Mouse (Mus musculus): Measurements from ENCODE around the gene Dpm1. TPM values are rescaled to one million over a fixed set of nuclear protein-coding genes. Genes with fewer than 3 reads are reported as not detected.

The Dpm1 gene
- polyA plus RNA-seq, 2 experiments = 18.4 to 90.6 TPM

DNA sequence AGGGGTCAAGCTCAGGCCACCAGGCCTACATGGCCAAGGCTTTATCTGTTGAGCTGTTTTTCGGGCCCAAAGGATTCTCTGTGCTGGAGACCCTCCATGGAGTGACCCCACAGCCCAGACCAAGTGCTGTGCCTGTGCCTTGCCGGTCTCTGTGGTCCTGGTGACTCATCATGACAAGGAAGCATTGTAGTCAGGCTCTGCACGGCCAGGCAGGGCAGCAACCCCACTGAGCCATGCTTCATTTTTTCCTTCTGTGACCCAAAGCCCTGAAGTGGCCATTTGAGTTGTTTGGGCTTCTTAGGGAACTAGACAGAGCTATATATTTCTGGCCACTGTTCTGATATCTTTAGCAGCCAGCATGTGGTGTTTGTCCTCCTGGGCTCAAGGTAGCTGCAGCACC is 62.6 kb downstream of the Dpm1 start:
- DNase-seq (ENCODE audit: low spot score) (no peak), ATAC-seq (ENCODE audit: low FRiP score, low read depth) (no peak)
- Histone ChIP-seq H3K4me3 (replicated peaks; ENCODE audit: low read length) (no peak overlapping the region), H3K27me3 (ENCODE audit: control insufficient read depth, insufficient read depth, low read length) (no peaks in the 10 kb centered on the region), H3K4me1 (ENCODE audit: control insufficient read depth, insufficient read depth, low read length) (peaks cover 37% of the 10 kb centered on the region), H3K9me3 (ENCODE audit: control insufficient read depth, low read length) (no peaks in the 10 kb centered on the region), H3K36me3 (ENCODE audit: control insufficient read depth, insufficient read depth, low read length) (no peaks in the 10 kb centered on the region), H3K27ac (replicated peaks; ENCODE audit: low read depth, low read length) (no peak overlapping the region; the same call in 1 of the 2 replicates), H3K4me2 (replicated peaks; ENCODE audit: low read depth, low read length, severe bottlenecking) (no peak overlapping the region), H3K9ac (ENCODE audit: low read depth, low read length, severe bottlenecking) (no peak overlapping the region)
- TF ChIP-seq POLR2A (IDR thresholded peaks at IDR 0.05; ENCODE audit: borderline replicate concordance, extremely low read depth, insufficient read depth, insufficient read length) = no peak
- 62% methylated on average over 3 of the region's 3 CpGs for WGBS

GRCm38 (mm10) chr2:168166750-168167460 is 63.5 kb downstream of the Dpm1 start:
- 39% methylated on average over 21 of the region's 21 CpGs for WGBS
- no peak for ATAC-seq (ENCODE audit: low FRiP score, low read depth)
- no peaks in the 10 kb centered on the region for H3K9me3 ChIP-seq (ENCODE audit: control insufficient read depth, low read length)
- H3K27me3 ChIP-seq (ENCODE audit: control insufficient read depth, insufficient read depth, low read length) = no peaks in the 10 kb centered on the region
- no peak overlapping the region; the same call in 1 of the 2 replicates for H3K27ac ChIP-seq (replicated peaks; ENCODE audit: low read depth, low read length)
- DNase-seq (ENCODE audit: low spot score) = no peak
- no peak overlapping the region for H3K4me3 ChIP-seq (replicated peaks; ENCODE audit: low read length)
- H3K36me3 ChIP-seq (ENCODE audit: control insufficient read depth, insufficient read depth, low read length) = no peaks in the 10 kb centered on the region
- H3K4me1 ChIP-seq (ENCODE audit: control insufficient read depth, insufficient read depth, low read length) = peaks cover 40% of the 10 kb centered on the region
- no peak for TF ChIP-seq POLR2A (IDR thresholded peaks at IDR 0.05; ENCODE audit: borderline replicate concordance, extremely low read depth, insufficient read depth, insufficient read length)
- no peak overlapping the region for H3K9ac ChIP-seq (ENCODE audit: low read depth, low read length, severe bottlenecking)
- H3K4me2 ChIP-seq (replicated peaks; ENCODE audit: low read depth, low read length, severe bottlenecking) = no peak overlapping the region

DNA sequence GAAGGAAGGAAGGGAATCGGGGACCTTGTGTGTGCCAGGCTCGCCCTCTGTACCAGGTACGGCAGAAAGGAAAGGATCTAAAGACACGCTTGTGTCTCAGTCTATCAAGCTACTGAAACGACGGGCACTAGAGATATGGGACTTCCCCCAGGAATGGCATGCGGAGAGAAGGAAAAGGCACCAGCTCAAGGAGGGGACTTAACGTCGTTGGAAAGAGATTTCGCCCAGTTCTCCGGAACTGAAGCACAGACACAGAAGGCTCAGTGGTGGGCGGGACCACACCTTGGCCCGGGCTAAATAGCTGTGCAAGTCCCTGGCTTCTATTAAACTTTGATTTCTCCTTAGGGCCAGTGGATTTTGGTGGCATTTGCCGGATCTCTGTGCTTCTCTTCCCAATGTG is 68.4 kb downstream of the Dpm1 start:
- peak overlapping the region; percentile 23 for H3K4me3 ChIP-seq (replicated peaks; ENCODE audit: low read length)
- no peak for DNase-seq (ENCODE audit: low spot score)
- no peak for TF ChIP-seq POLR2A (IDR thresholded peaks at IDR 0.05; ENCODE audit: borderline replicate concordance, extremely low read depth, insufficient read depth, insufficient read length)
- no peaks in the 10 kb centered on the region for H3K27me3 ChIP-seq (ENCODE audit: control insufficient read depth, insufficient read depth, low read length)
- peaks cover 33% of the 10 kb centered on the region for H3K4me1 ChIP-seq (ENCODE audit: control insufficient read depth, insufficient read depth, low read length)
- no peak for ATAC-seq (ENCODE audit: low FRiP score, low read depth)
- H3K4me2 ChIP-seq (replicated peaks; ENCODE audit: low read depth, low read length, severe bottlenecking) = peak overlapping the region; percentile 53
- H3K9ac ChIP-seq (ENCODE audit: low read depth, low read length, severe bottlenecking) = peak overlapping the region; percentile 49
- 10% methylated on average over 14 of the region's 14 CpGs for WGBS
- H3K27ac ChIP-seq (replicated peaks; ENCODE audit: low read depth, low read length) = peak overlapping the region; percentile 61
- no peaks in the 10 kb centered on the region for H3K36me3 ChIP-seq (ENCODE audit: control insufficient read depth, insufficient read depth, low read length)
- no peaks in the 10 kb centered on the region for H3K9me3 ChIP-seq (ENCODE audit: control insufficient read depth, low read length)

GRCm38 (mm10) chr2:168161514-168161971 is 68.8 kb downstream of the Dpm1 start:
- Histone ChIP-seq H3K4me1 (ENCODE audit: control insufficient read depth, insufficient read depth, low read length) (peaks cover 30% of the 10 kb centered on the region), H3K4me2 (replicated peaks; ENCODE audit: low read depth, low read length, severe bottlenecking) (peak overlapping the region; percentile 53), H3K27ac (replicated peaks; ENCODE audit: low read depth, low read length) (peak overlapping the region; percentile 61), H3K9ac (ENCODE audit: low read depth, low read length, severe bottlenecking) (peak overlapping the region; percentile 49), H3K4me3 (replicated peaks; ENCODE audit: low read length) (peak overlapping the region; percentile 23), H3K9me3 (ENCODE audit: control insufficient read depth, low read length) (no peaks in the 10 kb centered on the region), H3K36me3 (ENCODE audit: control insufficient read depth, insufficient read depth, low read length) (no peaks in the 10 kb centered on the region), H3K27me3 (ENCODE audit: control insufficient read depth, insufficient read depth, low read length) (no peaks in the 10 kb centered on the region)
- WGBS = 4% methylated on average over 9 of the region's 11 CpGs
- ATAC-seq (ENCODE audit: low FRiP score, low read depth) (no peak), DNase-seq (ENCODE audit: low spot score) (no peak)
- 0 out of 2 replicates have a peak, but pooled peaks have one; percentile 12 for TF ChIP-seq POLR2A (IDR thresholded peaks at IDR 0.05; ENCODE audit: borderline replicate concordance, extremely low read depth, insufficient read depth, insufficient read length)

DNA sequence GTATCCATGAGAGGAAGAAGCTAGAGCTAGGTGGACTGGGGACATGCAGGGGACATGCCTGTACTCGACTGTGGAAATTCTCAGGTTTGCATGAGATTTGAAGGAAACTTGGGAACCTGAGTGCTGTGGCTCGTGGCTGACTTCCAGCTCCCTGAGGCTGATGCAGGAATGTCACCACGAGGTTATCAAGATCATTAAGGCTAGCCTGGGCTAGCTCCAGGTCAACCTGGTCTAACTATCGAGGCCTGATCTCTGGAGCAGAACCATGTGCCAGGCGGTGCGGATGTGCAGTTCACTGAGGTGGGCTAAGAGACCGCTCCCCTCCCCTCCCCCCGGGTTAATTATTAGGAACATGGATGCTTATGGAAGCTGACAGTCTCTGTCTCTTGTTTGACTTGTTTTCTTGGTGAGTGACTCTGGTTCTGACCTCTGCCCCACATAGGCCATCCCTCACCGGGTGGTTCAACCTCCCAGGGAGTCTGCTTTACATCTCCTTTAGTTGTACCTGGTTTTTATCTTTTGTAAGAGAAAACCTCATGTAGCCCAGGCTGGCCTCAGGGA is 69.9 kb downstream of the Dpm1 start:
- no peak for ATAC-seq (ENCODE audit: low FRiP score, low read depth)
- Histone ChIP-seq H3K4me2 (replicated peaks; ENCODE audit: low read depth, low read length, severe bottlenecking) (no peak overlapping the region), H3K9ac (ENCODE audit: low read depth, low read length, severe bottlenecking) (no peak overlapping the region), H3K27me3 (ENCODE audit: control insufficient read depth, insufficient read depth, low read length) (no peaks in the 10 kb centered on the region), H3K4me1 (ENCODE audit: control insufficient read depth, insufficient read depth, low read length) (peaks cover 32% of the 10 kb centered on the region), H3K4me3 (replicated peaks; ENCODE audit: low read length) (no peak overlapping the region), H3K9me3 (ENCODE audit: control insufficient read depth, low read length) (no peaks in the 10 kb centered on the region), H3K27ac (replicated peaks; ENCODE audit: low read depth, low read length) (no peak overlapping the region), H3K36me3 (ENCODE audit: control insufficient read depth, insufficient read depth, low read length) (no peaks in the 10 kb centered on the region)
- no peak for TF ChIP-seq POLR2A (IDR thresholded peaks at IDR 0.05; ENCODE audit: borderline replicate concordance, extremely low read depth, insufficient read depth, insufficient read length)
- no peak for DNase-seq (ENCODE audit: low spot score)
- 80% methylated on average over 9 of the region's 9 CpGs for WGBS

Small RNA genes within 50 kb of the gene (microRNA-seq; reads per million reads assigned to microRNA genes)
- not detected for gene Gm24561

Other genes with a start within 250 kb of the Dpm1 start
- gene Ripor3, start 220.0 kb downstream of the Dpm1 start, polyA plus RNA-seq (2012; rRNA removed) = 21.0 and 24.8 TPM in 2 replicates
- gene Ripor3, start 220.0 kb downstream of the Dpm1 start, polyA plus RNA-seq (2014; fragmentation: Nextera tagmentation; extraction: Ambion mirVana) = 5.3 TPM in 2 replicates
- gene Pard6b, start 149.6 kb downstream of the Dpm1 start, polyA plus RNA-seq (2012; rRNA removed) = 3.7 and 4.0 TPM in 2 replicates
- gene Pard6b, start 149.6 kb downstream of the Dpm1 start, polyA plus RNA-seq (2014; fragmentation: Nextera tagmentation; extraction: Ambion mirVana) = 4.0 and 4.1 TPM in 2 replicates
- 61.5 and 71.3 TPM in 2 replicates for gene Adnp, start 23.5 kb downstream of the Dpm1 start, polyA plus RNA-seq (2012; rRNA removed)
- gene Adnp, start 23.5 kb downstream of the Dpm1 start, polyA plus RNA-seq (2014; fragmentation: Nextera tagmentation; extraction: Ambion mirVana) = 8.5 and 14.5 TPM in 2 replicates
- gene Gm20716, start 227 bp downstream of the Dpm1 start, polyA plus RNA-seq (2012; rRNA removed) = 14.5 and 28.6 TPM in 2 replicates
- gene Gm20716, start 227 bp downstream of the Dpm1 start, polyA plus RNA-seq (2014; fragmentation: Nextera tagmentation; extraction: Ambion mirVana) = 22.9 and 27.8 TPM in 2 replicates
- 12.2 and 16.5 TPM in 2 replicates for gene Mocs3, start within 50 bp of the Dpm1 start, polyA plus RNA-seq (2012; rRNA removed)
- gene Mocs3, start within 50 bp of the Dpm1 start, polyA plus RNA-seq (2014; fragmentation: Nextera tagmentation; extraction: Ambion mirVana) = 8.3 and 10.6 TPM in 2 replicates
- 0.59 and 1.1 TPM in 2 replicates for gene Kcng1, start 51.1 kb upstream of the Dpm1 start, polyA plus RNA-seq (2012; rRNA removed)
- gene Kcng1, start 51.1 kb upstream of the Dpm1 start, polyA plus RNA-seq (2014; fragmentation: Nextera tagmentation; extraction: Ambion mirVana) = 0.78 and 1.1 TPM in 2 replicates

Measured in limb, embryonic 14.5 days (tissue).